Mouse (Mus musculus) hindbrain, postnatal 0 days (tissue): Measurements from ENCODE around the gene Tbc1d10b. TPM values are rescaled to one million over a fixed set of nuclear protein-coding genes. Genes with fewer than 3 reads are reported as not detected.
A peak's percentile ranks its signal among the peaks of the same experiment; 100 is the strongest.

Experiments used
- ATAC-seq: fragments of 200-750 bp; cut with Nextera tagmentation; 2 replicates; pipeline ENCODE4 v1.8.0; 2017; ENCODE audit warnings: mild to moderate bottlenecking, moderate TSS enrichment, moderate library complexity
- DNase-seq: peaks from one replicate; pipeline ENCODE4 v3.0.0-alpha.2; 2015; ENCODE audit warnings: low spot score
- H3K27ac ChIP-seq: fragments of 300-500 bp; sonication (generic); 2 replicates; pipeline ENCODE4 v1.5.1; 2014; ENCODE audit warnings: mild to moderate bottlenecking
- H3K27me3 ChIP-seq: fragments of 300-500 bp; sonication (generic); 2 replicates; pipeline ENCODE4 v1.6.1; 2014; ENCODE audit warnings: low read length, mixed read lengths; ENCODE audit not compliant: insufficient read depth
- H3K36me3 ChIP-seq: fragments of 300-500 bp; sonication (generic); 2 replicates; pipeline ENCODE4 v1.6.1; 2014; ENCODE audit warnings: low read length, mixed read lengths; ENCODE audit not compliant: insufficient read depth
- H3K4me1 ChIP-seq: fragments of 300-500 bp; sonication (generic); 2 replicates; pipeline ENCODE4 v1.6.1; 2014; ENCODE audit warnings: antibody characterized with exemption, low read length, mixed read lengths; ENCODE audit not compliant: insufficient read depth
- H3K4me2 ChIP-seq: fragments of 300-500 bp; sonication (generic); 2 replicates; pipeline ENCODE4 v1.6.1; 2014; ENCODE audit warnings: low read depth, mild to moderate bottlenecking, low read length, moderate library complexity, mixed read lengths
- H3K4me3 ChIP-seq: fragments of 300-500 bp; sonication (generic); 2 replicates; pipeline ENCODE4 v1.5.1; 2014; ENCODE audit warnings: low read length
- H3K9ac ChIP-seq: fragments of 300-500 bp; sonication (generic); replicated peaks from 2 replicates; pipeline ENCODE4 v1.6.1; 2014; ENCODE audit warnings: mild to moderate bottlenecking, low read length, moderate library complexity, mixed read lengths
- H3K9me3 ChIP-seq: fragments of 300-500 bp; sonication (generic); 2 replicates; pipeline ENCODE4 v1.6.1; 2016; ENCODE audit warnings: low read length, mixed read lengths
- CTCF ChIP-seq: IDR thresholded peaks from 2 replicates; pipeline ENCODE4 v1.5.1; 2016; ENCODE audit warnings: antibody characterized with exemption, control low read depth, low read depth
- WGBS: fragments of 180-500 bp; shearing (Covaris S2); extraction: QIAGEN DNeasy Blood & Tissue Kit; methylation state at CpG from one replicate; pipeline ENCODE4 v1.1.7; 2014; 5-methylcytosine and 5-hydroxymethylcytosine counted together
- polyA plus RNA-seq: library from polyadenylated mRNA; unstranded; fragments of >200 nt; fragmentation: Nextera tagmentation; extraction: Ambion mirVana; gene quantifications from 2 replicates; pipeline ENCODE4 v1.2.1, GENCODE M21; 2015
- total RNA-seq: library from RNA; depleted of rRNA; stranded (reverse); fragments of >200 nt; gene quantifications from 2 replicates; pipeline ENCODE4 v1.2.3, GENCODE M21; 2014

The Tbc1d10b gene
- total and polyA plus RNA-seq, 2 experiments from 2014 or later = 25.4 to 68.6 TPM

DNA sequence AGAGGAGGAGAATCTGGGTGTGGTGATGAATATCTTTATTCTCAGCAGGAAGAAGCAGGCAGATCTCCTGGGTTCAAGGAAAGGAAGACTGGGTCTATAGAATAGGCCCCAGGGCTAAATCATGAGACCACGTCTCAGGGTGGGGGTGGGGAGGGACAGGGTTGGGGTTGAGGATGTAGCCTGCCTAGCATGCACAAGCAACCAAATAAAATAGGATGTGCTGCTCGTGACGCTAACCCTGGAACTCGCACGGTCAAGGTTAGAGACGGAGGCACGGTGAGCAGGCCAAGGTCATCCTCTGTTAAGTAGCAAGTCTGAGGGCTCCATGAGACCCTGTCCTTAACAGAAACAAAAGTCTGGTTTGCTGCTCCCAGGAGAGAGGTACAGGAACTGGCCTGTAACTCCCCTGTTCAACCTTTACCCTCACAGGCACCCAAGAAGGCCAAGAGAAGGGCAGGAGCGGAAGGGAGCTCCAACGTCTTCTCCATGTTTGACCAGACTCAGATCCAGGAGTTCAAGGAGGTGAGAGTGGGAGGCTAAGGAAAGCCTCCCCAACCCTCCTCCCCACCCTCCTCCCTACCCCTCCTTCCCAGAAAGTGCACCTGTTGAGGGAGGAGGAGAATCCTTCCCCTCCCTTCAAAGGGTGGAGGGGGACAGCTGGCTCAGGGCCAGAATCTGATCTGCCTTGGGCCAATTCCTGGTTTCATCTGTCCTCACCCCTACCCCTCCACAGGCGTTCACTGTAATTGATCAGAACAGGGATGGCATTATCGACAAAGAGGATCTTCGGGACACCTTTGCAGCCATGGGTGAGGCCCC is 4.4 kb upstream of the Tbc1d10b start:
- Histone ChIP-seq H3K27me3 (no peaks in the 10 kb centered on the region), H3K36me3 (no peaks in the 10 kb centered on the region), H3K27ac (no peak overlapping the region), H3K4me2 (no peak overlapping the region), H3K9me3 (no peaks in the 10 kb centered on the region), H3K9ac (no peak overlapping the region), H3K4me3 (no peak overlapping the region), H3K4me1 (no peaks in the 10 kb centered on the region)
- ATAC-seq (no peak), DNase-seq (no peak)
- no peak for TF ChIP-seq CTCF
- 93% methylated on average over 12 of the region's 12 CpGs for WGBS

DNA sequence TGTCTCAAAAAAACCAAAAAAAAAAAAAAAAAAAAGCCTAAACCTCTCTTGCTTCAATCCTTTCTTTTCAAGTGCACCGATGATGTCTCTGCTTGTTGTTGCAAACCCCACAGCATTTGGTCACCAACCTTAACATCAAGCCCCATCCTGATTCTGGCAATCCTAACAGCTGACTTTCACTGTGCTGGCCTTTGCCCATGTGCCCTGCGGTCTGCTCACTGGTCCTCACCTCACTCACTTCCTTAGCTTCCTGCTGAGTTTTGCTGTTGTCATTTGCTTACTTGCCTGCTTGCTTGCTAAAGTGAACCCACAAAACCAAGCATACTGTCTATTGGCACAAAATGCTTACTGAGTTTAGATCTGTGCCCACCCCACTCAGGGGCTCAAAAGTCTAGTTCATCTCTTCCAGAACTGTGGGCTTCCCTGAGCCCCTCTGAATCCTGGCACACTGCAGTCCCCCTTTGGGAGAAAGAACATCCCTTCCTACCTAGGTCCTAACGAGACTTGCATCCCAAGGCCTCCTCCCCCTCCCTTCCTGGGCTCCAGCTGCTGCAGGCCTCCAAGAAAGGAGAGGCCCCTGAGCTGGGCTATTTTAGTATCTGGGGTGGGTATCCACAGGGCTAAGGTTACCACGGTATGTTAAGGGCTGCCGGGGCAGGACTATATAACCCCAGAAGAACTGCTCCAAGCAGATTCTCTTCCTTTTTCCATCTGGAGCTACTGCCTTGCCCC is 2.9 kb upstream of the Tbc1d10b start:
- Histone ChIP-seq H3K4me2 (no peak overlapping the region), H3K27me3 (no peaks in the 10 kb centered on the region), H3K9me3 (no peaks in the 10 kb centered on the region), H3K36me3 (no peaks in the 10 kb centered on the region), H3K27ac (no peak overlapping the region), H3K9ac (no peak overlapping the region), H3K4me1 (peaks cover 7% of the 10 kb centered on the region), H3K4me3 (no peak overlapping the region)
- WGBS = 69% methylated on average over 5 of the region's 5 CpGs
- DNase-seq (no peak), ATAC-seq (no peak)
- no peak for TF ChIP-seq CTCF

DNA sequence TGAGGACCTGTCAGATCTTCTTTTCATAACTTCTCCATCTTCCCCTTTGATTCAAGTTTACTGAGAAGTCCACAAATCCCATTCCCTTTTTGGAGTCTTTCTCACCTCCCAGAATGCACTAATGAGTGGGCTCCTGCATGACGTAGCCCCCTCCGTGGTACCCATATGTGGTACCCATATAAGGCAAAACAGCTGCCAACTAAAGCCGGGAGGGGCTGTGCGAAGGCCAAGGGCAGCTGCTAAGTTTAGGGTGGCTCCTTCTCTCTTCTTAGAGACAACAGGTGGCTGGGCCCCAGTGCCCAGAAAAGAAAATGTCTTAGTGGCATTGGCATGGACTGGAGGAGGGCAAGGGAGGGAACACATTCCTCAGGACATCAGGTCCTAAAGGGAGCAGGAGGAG is 2.0 kb upstream of the Tbc1d10b start:
- no peak for ATAC-seq

DNA sequence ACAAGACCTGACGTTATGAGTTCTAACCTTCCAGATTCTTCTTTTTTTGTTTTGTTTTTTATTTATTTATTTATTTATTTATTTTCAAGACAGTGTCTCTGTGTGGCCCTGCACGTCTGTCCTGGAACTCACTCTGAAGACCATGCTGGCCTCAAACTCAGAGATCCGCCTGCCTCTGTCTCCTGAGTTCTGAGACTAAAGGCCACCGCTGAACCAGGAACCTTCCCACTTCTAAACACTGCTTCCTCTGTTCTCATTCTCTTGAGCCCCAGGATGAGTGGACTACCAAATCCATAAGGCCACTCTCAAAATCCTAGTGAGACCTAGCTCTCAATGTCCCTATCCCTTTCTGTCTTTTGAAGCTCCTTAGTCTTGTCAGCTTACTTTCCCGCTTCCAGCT is 1.6 kb upstream of the Tbc1d10b start:
- no peaks in the 10 kb centered on the region for H3K27me3 ChIP-seq
- H3K4me2 ChIP-seq = peak overlapping the region; percentile 57
- peak overlapping the region; percentile 76 for H3K4me3 ChIP-seq
- H3K27ac ChIP-seq = peak overlapping the region; percentile 76; the same call in 1 of the 2 replicates
- H3K9ac ChIP-seq = no peak overlapping the region
- peaks cover 7% of the 10 kb centered on the region for H3K4me1 ChIP-seq
- WGBS = 78% methylated on average over 5 of the region's 5 CpGs
- DNase-seq = no peak
- no peaks in the 10 kb centered on the region for H3K9me3 ChIP-seq
- ATAC-seq = no peak
- H3K36me3 ChIP-seq = no peaks in the 10 kb centered on the region
- TF ChIP-seq CTCF = no peak

More for the DNA sequence above, 2.0 kb upstream of the Tbc1d10b start:
- TF ChIP-seq CTCF = no peak
- Histone ChIP-seq H3K4me2 (no peak overlapping the region), H3K27me3 (no peaks in the 10 kb centered on the region), H3K4me3 (no peak overlapping the region), H3K36me3 (no peaks in the 10 kb centered on the region), H3K9ac (no peak overlapping the region), H3K4me1 (peaks cover 7% of the 10 kb centered on the region), H3K27ac (no peak overlapping the region), H3K9me3 (no peaks in the 10 kb centered on the region)
- no peak for DNase-seq
- WGBS = 84% methylated on average over 4 of the region's 4 CpGs

DNA sequence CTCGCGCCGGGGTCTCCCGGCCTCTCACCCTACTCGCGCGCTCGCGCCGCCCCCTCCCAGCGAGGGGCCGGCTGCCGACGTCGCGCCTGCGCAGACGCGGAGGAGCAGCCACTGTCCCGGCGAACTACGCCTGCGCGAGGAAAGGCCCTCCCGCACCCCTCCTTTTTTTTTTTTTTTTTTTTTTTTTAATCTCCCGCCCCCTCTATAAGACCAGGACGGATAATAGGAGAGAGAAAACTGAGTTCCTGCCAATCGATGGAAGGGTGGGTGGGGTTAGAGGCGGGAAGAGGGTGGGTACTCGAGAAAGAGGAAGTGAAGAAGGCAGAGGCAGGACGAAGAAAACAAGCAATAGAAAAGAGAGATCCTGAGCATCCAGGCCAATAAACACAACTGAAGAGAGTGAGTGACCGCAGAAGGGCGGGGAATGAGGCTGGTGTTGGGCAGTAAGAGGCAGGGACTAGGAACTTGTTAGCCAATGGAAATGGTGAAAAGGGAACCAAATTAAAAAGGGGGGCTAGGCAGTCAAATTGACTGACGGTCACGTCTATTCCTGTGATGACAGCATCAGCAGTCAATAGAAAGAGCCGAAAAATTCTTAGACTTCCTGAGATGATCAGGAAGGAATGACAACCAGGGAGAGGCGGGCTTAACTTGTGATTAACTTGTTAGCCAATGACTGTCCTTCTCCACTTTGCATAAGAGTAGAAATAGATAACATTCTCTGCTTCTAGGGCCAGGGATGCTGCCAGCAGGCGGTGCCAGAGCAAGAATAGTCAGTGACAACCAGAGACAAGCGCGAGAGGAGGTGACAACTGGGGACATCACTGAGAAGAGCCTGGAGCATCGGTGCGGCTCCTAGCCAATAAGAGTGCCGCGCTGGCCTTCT is 528 bp upstream of the Tbc1d10b start, which contains the start of gene Mylpf:
TSS of gene Mylpf (plus strand) at position 338 of the 886 bp plus-strand sequence.
- H3K27ac ChIP-seq = peak within 1 kb of the TSS; percentile 84
- no peaks in the 10 kb centered on the region for H3K27me3 ChIP-seq
- ATAC-seq (peak; percentile 97), DNase-seq (peak; percentile 97)
- peaks cover 7% of the 10 kb centered on the region for H3K4me1 ChIP-seq
- under 1% methylated on average over 31 of the region's 44 CpGs for WGBS
- H3K36me3 ChIP-seq = no peaks in the 10 kb centered on the region
- peak; percentile 77 for TF ChIP-seq CTCF
- H3K4me3 ChIP-seq = peak within 1 kb of the TSS; percentile 76
- H3K4me2 ChIP-seq = peak within 1 kb of the TSS; percentile 98
- H3K9me3 ChIP-seq = no peaks in the 10 kb centered on the region
- peak within 1 kb of the TSS; percentile 81 for H3K9ac ChIP-seq
